Mouse (Mus musculus): ENCODE measurements around the gene Kat14. TPM values are rescaled to one million over a fixed set of nuclear protein-coding genes. Genes with fewer than 3 reads are reported as not detected.

Gene Kat14
- polyA plus RNA-seq, 1 experiment from 2014 or later: 27.9 TPM

Other genes with a start within 250 kb of the Kat14 start
- gene Mgme1, start 98.3 kb upstream of the Kat14 start, polyA plus RNA-seq (2015; fragmentation: Nextera tagmentation; extraction: Ambion mirVana): 20.0 and 22.5 TPM in 2 replicates
- 90.9 and 96.3 TPM in 2 replicates for gene Snx5, start 98.1 kb upstream of the Kat14 start, polyA plus RNA-seq (2015; fragmentation: Nextera tagmentation; extraction: Ambion mirVana)
- 0.13 and 0.24 TPM in 2 replicates for gene Ovol2, start 36.8 kb upstream of the Kat14 start, polyA plus RNA-seq (2015; fragmentation: Nextera tagmentation; extraction: Ambion mirVana)
- gene Pet117, start within 50 bp of the Kat14 start, polyA plus RNA-seq (2015; fragmentation: Nextera tagmentation; extraction: Ambion mirVana): 0.90 and 1.3 TPM in 2 replicates
- 0.57 and 0.79 TPM in 2 replicates for gene Dzank1, start 158.4 kb downstream of the Kat14 start, polyA plus RNA-seq (2015; fragmentation: Nextera tagmentation; extraction: Ambion mirVana)
- 16.9 and 17.7 TPM in 2 replicates for gene Polr3f, start 158.7 kb downstream of the Kat14 start, polyA plus RNA-seq (2015; fragmentation: Nextera tagmentation; extraction: Ambion mirVana)
- 34.2 and 37.0 TPM in 2 replicates for gene Rbbp9, start 181.9 kb downstream of the Kat14 start, polyA plus RNA-seq (2015; fragmentation: Nextera tagmentation; extraction: Ambion mirVana)
- gene Sec23b, start 187.2 kb downstream of the Kat14 start, polyA plus RNA-seq (2015; fragmentation: Nextera tagmentation; extraction: Ambion mirVana): 41.7 and 42.8 TPM in 2 replicates
- gene Smim26, start 225.1 kb downstream of the Kat14 start, polyA plus RNA-seq (2015; fragmentation: Nextera tagmentation; extraction: Ambion mirVana): 47.6 and 53.2 TPM in 2 replicates
- 27.9 and 30.2 TPM in 2 replicates for gene Dtd1, start 230.9 kb downstream of the Kat14 start, polyA plus RNA-seq (2015; fragmentation: Nextera tagmentation; extraction: Ambion mirVana)